In genomic region chr3:122243416-122244167, GRCm38 (mm10) we compare ENCODE assay signal across 9 mouse cellular contexts. TPM values are rescaled to one million over a fixed set of nuclear protein-coding genes. Genes with fewer than 3 reads are reported as not detected.
DNase-seq lines count a peak whose midpoint lies in the region; ATAC-seq and TF ChIP-seq lines count a peak whose summit lies in the region.
"Had no signal": no experiment of that assay in that cellular context is flagged by ENCODE, and none has a peak within 500 bp of the region (broad histone marks: within the 10 kb centered on the region; RNA-seq: fewer than 3 reads in every experiment).

No protein-coding gene starts in this region.

- no peak for ATAC-seq in kidney, postnatal 0 days (replicated peaks; ENCODE audit: low FRiP score, low read depth)
- no peak for ATAC-seq in embryonic facial prominence, embryonic 11.5 days (replicated peaks; ENCODE audit: insufficient number of reproducible peaks, low FRiP score, low TSS enrichment, low read depth)
- ATAC-seq in megakaryocyte progenitor cell, adult 5-6 weeks (replicated peaks; ENCODE audit: poor library complexity): 0 out of 2 replicates have a peak, but pooled peaks have one; percentile 10

- WGBS in kidney, postnatal 0 days: 50% methylated on average over 14 of the region's 14 CpGs
- WGBS in embryonic facial prominence, embryonic 11.5 days: 43% methylated on average over 14 of the region's 14 CpGs

- no peak overlapping the region for H3K4me3 ChIP-seq in kidney, postnatal 0 days (replicated peaks; ENCODE audit: low read depth, low read length)
- H3K4me3 ChIP-seq in embryonic facial prominence, embryonic 11.5 days (ENCODE audit: low read depth, low read length): no peak overlapping the region

- H3K9ac ChIP-seq in kidney, postnatal 0 days (ENCODE audit: low read depth, low read length): no peak overlapping the region
- H3K9ac ChIP-seq in embryonic facial prominence, embryonic 11.5 days (replicated peaks; ENCODE audit: low read length): no peak overlapping the region

- TF ChIP-seq CTCF in kidney, postnatal 0 days (IDR thresholded peaks at IDR 0.05; ENCODE audit: low read depth): no peak

- 0 out of 2 replicates have a peak, but pooled peaks cover 2% of the 10 kb centered on the region for H3K4me1 ChIP-seq in kidney, postnatal 0 days (replicated peaks; ENCODE audit: insufficient read depth, low read length)
- no peaks in the 10 kb centered on the region; the same call in 1 of the 2 replicates for H3K4me1 ChIP-seq in embryonic facial prominence, embryonic 11.5 days (ENCODE audit: control insufficient read depth, insufficient read depth, low read length)

- no peaks in the 10 kb centered on the region for H3K36me3 ChIP-seq in kidney, postnatal 0 days (ENCODE audit: insufficient read depth, low read length)
- no peaks in the 10 kb centered on the region for H3K36me3 ChIP-seq in embryonic facial prominence, embryonic 11.5 days (replicated peaks; ENCODE audit: control insufficient read depth, insufficient read depth, low read depth, low read length)

- DNase-seq in cerebellum, adult 9-11 months: peak; percentile 33
- DNase-seq in cerebellum, postnatal 14 days: no peak
- DNase-seq in kidney, postnatal 0 days (ENCODE audit: low spot score): no peak
- DNase-seq in kidney, adult 8-10 months: no peak
- DNase-seq in embryonic facial prominence, embryonic 11.5 days (ENCODE audit: low spot score): no peak
- DNase-seq in layer of hippocampus, postnatal 36 days: no peak
- DNase-seq in Muller cell, postnatal 12 days (ENCODE audit: inconsistent ontology term): no peak
- DNase-seq: gastrocnemius, postnatal 36 days had no signal

- no peaks in the 10 kb centered on the region for H3K27me3 ChIP-seq in kidney, postnatal 0 days (ENCODE audit: insufficient read depth, low read length)
- no peaks in the 10 kb centered on the region for H3K27me3 ChIP-seq in embryonic facial prominence, embryonic 11.5 days (ENCODE audit: control insufficient read depth, insufficient read depth, low read length)

- H3K4me2 ChIP-seq in kidney, postnatal 0 days (ENCODE audit: low read length): no peak overlapping the region
- no peak overlapping the region for H3K4me2 ChIP-seq in embryonic facial prominence, embryonic 11.5 days (ENCODE audit: low read depth, low read length)

- peak overlapping the region; percentile 60 for H3K27ac ChIP-seq in kidney, postnatal 0 days
- H3K27ac ChIP-seq in embryonic facial prominence, embryonic 11.5 days (replicated peaks; ENCODE audit: low read depth, low read length): 0 out of 2 replicates have a peak overlapping the region, but pooled peaks have one; percentile 28

- H3K9me3 ChIP-seq in kidney, postnatal 0 days (replicated peaks; ENCODE audit: low read length): no peaks in the 10 kb centered on the region
- no peaks in the 10 kb centered on the region for H3K9me3 ChIP-seq in embryonic facial prominence, embryonic 11.5 days (replicated peaks; ENCODE audit: control insufficient read depth, low read length)

RNA-seq across cellular contexts. Expression of gene Gclm, which starts 1.8 kb away (rescaled TPM):
- polyA plus RNA-seq in kidney, postnatal 0 days (2015; fragmentation: Nextera tagmentation; extraction: Ambion mirVana): 238 and 242 TPM in 2 replicates
- 49.3 and 49.5 TPM in 2 replicates for polyA plus RNA-seq in embryonic facial prominence, embryonic 11.5 days (2014; fragmentation: Nextera tagmentation; extraction: Ambion mirVana)
- total RNA-seq in megakaryocyte progenitor cell, adult 5-6 weeks (2015): 171 and 190 TPM in 2 replicates
- total RNA-seq in megakaryocyte progenitor cell, adult 5-6 weeks (2017): 37.9 and 44.2 TPM in 2 replicates
- 10 to 100 TPM; 79.2 to 84.4 TPM for total RNA-seq in layer of hippocampus, postnatal 36 days (2021)

RNA-seq across cellular contexts. Expression of gene Dnttip2, which starts 30.6 kb away (rescaled TPM):
- polyA plus RNA-seq in kidney, postnatal 0 days (2015; fragmentation: Nextera tagmentation; extraction: Ambion mirVana): 60.4 and 62.2 TPM in 2 replicates
- polyA plus RNA-seq in embryonic facial prominence, embryonic 11.5 days (2014; fragmentation: Nextera tagmentation; extraction: Ambion mirVana): 106 and 115 TPM in 2 replicates
- 148 and 164 TPM in 2 replicates for total RNA-seq in megakaryocyte progenitor cell, adult 5-6 weeks (2015)
- 121 and 132 TPM in 2 replicates for total RNA-seq in megakaryocyte progenitor cell, adult 5-6 weeks (2017)
- total RNA-seq in layer of hippocampus, postnatal 36 days (2021): 10 to 100 TPM; 28.1 to 29.9 TPM

RNA-seq across cellular contexts. Expression of gene Bcar3, which starts 50.3 kb away (rescaled TPM):
- polyA plus RNA-seq in kidney, postnatal 0 days (2015; fragmentation: Nextera tagmentation; extraction: Ambion mirVana): 18.8 and 20.7 TPM in 2 replicates
- polyA plus RNA-seq in embryonic facial prominence, embryonic 11.5 days (2014; fragmentation: Nextera tagmentation; extraction: Ambion mirVana): 8.4 and 10.3 TPM in 2 replicates
- 1.0 and 1.6 TPM in 2 replicates for total RNA-seq in megakaryocyte progenitor cell, adult 5-6 weeks (2015)
- 1.6 and 5.0 TPM in 2 replicates for total RNA-seq in megakaryocyte progenitor cell, adult 5-6 weeks (2017)
- total RNA-seq in layer of hippocampus, postnatal 36 days (2021): 1 to 10 TPM; 8.0 to 9.1 TPM
